ENCODE assay signal across 8 mouse cellular contexts in genomic region chr9:25400647-25401335, GRCm38 (mm10).
A peak's percentile ranks its signal among the peaks of the same experiment; 100 is the strongest.
DNase-seq lines count a peak whose midpoint lies in the region; ATAC-seq lines count a peak whose summit lies in the region.
"Had no signal": no experiment of that assay in that cellular context is flagged by ENCODE, and none has a peak within 500 bp of the region (broad histone marks: within the 10 kb centered on the region; RNA-seq: fewer than 3 reads in every experiment).

No protein-coding gene starts in this region.

- no peak overlapping the region for H3K9ac ChIP-seq in forebrain, embryonic 13.5 days
- H3K9ac ChIP-seq in liver, embryonic 12.5 days: no peak overlapping the region
- no peak overlapping the region for H3K9ac ChIP-seq in neural tube, embryonic 12.5 days

- no peak overlapping the region for H3K4me3 ChIP-seq in forebrain, embryonic 13.5 days
- no peak overlapping the region for H3K4me3 ChIP-seq in liver, embryonic 12.5 days
- no peak overlapping the region for H3K4me3 ChIP-seq in neural tube, embryonic 12.5 days
- H3K4me3 ChIP-seq: erythroblast, embryonic 14.5 days had no signal

- peak; percentile 92 for ATAC-seq in forebrain, embryonic 13.5 days
- peak; percentile 65 for ATAC-seq in liver, embryonic 12.5 days
- ATAC-seq in neural tube, embryonic 12.5 days (ENCODE audit: low FRiP score, low read depth): peak; percentile 91

- no peaks in the 10 kb centered on the region for H3K27me3 ChIP-seq in forebrain, embryonic 13.5 days
- no peaks in the 10 kb centered on the region for H3K27me3 ChIP-seq in liver, embryonic 12.5 days (replicated peaks)
- no peaks in the 10 kb centered on the region for H3K27me3 ChIP-seq in neural tube, embryonic 12.5 days (replicated peaks)

- H3K27ac ChIP-seq in forebrain, embryonic 13.5 days: no peak overlapping the region
- H3K27ac ChIP-seq in liver, embryonic 12.5 days: no peak overlapping the region
- H3K27ac ChIP-seq in neural tube, embryonic 12.5 days: no peak overlapping the region

- no peaks in the 10 kb centered on the region for H3K9me3 ChIP-seq in forebrain, embryonic 13.5 days (replicated peaks)
- no peaks in the 10 kb centered on the region for H3K9me3 ChIP-seq in liver, embryonic 12.5 days (replicated peaks)
- no peaks in the 10 kb centered on the region for H3K9me3 ChIP-seq in neural tube, embryonic 12.5 days

- WGBS in forebrain, embryonic 13.5 days: 41% methylated on average over 8 of the region's 9 CpGs
- whole genome bisulfite sequencing in liver, embryonic 12.5 days (ENCODE audit: insufficient replicate concordance): 33% methylated on average over 9 of the region's 9 CpGs
- 43% methylated on average over 9 of the region's 9 CpGs for WGBS in neural tube, embryonic 12.5 days

- H3K4me2 ChIP-seq in forebrain, embryonic 13.5 days: no peak overlapping the region
- H3K4me2 ChIP-seq in liver, embryonic 12.5 days: 0 out of 2 replicates have a peak overlapping the region, but pooled peaks have one; percentile 6
- 0 out of 2 replicates have a peak overlapping the region, but pooled peaks have one; percentile 6 for H3K4me2 ChIP-seq in neural tube, embryonic 12.5 days (replicated peaks)

- peak; percentile 31 for DNase-seq in CD4-positive, CD25-positive, alpha-beta regulatory T cell, adult 2 months (ENCODE audit: low read depth, low spot score)
- DNase-seq in T-cell, adult 2 months (ENCODE audit: low spot score): peak; percentile 2
- DNase-seq in induced T-regulatory cell, adult 2 months (ENCODE audit: low read depth): peak; percentile 20
- no peak for DNase-seq in cerebellum, adult 11 months

- no peaks in the 10 kb centered on the region for H3K4me1 ChIP-seq in forebrain, embryonic 13.5 days
- H3K4me1 ChIP-seq in liver, embryonic 12.5 days: no peaks in the 10 kb centered on the region
- H3K4me1 ChIP-seq in neural tube, embryonic 12.5 days: no peaks in the 10 kb centered on the region

- H3K36me3 ChIP-seq in forebrain, embryonic 13.5 days (ENCODE audit: poor library complexity, severe bottlenecking): no peaks in the 10 kb centered on the region
- H3K36me3 ChIP-seq in liver, embryonic 12.5 days: no peaks in the 10 kb centered on the region
- H3K36me3 ChIP-seq in neural tube, embryonic 12.5 days: no peaks in the 10 kb centered on the region
